Mouse (Mus musculus) c-Kit-positive CD71-positive TER-119-positive erythroid progenitor cells, embryonic 14.5 days (primary cell): ENCODE measurements around the gene Ccdc92b.
A peak's percentile ranks its signal among the peaks of the same experiment; 100 is the strongest.

Source experiments
- DNase-seq: peaks from one replicate; pipeline ENCODE4 v3.0.0-alpha.2; 2013; ENCODE audit warnings: low spot score

The Ccdc92b gene

GRCm38 (mm10) chr11:74619201-74619955 lies at the start of gene Ccdc92b:
Ccdc92b (plus strand) TSS chr11:74619605.
- peak; percentile 75 for DNase-seq

- no peak for DNase-seq
These were observed 49.7 kb upstream of the Ccdc92b start for GRCm38 (mm10) chr11:74569735-74570134.

GRCm38 (mm10) chr11:74572459-74573061 lies 46.8 kb upstream of the Ccdc92b start:
- no peak for DNase-seq

- DNase-seq = no peak
These were observed 44.5 kb upstream of the Ccdc92b start for GRCm38 (mm10) chr11:74574768-74575434.

- no peak for DNase-seq
These were observed 43.5 kb upstream of the Ccdc92b start for GRCm38 (mm10) chr11:74575940-74576339.

- peak; percentile 81 for DNase-seq
These were observed 42.3 kb upstream of the Ccdc92b start for GRCm38 (mm10) chr11:74577068-74577467.

- DNase-seq = peak; percentile 53
These were observed 38.1 kb upstream of the Ccdc92b start for GRCm38 (mm10) chr11:74581333-74581732.

GRCm38 (mm10) chr11:74582464-74582863 lies 36.9 kb upstream of the Ccdc92b start:
- no peak for DNase-seq

- DNase-seq = no peak
These were observed 35.5 kb upstream of the Ccdc92b start for GRCm38 (mm10) chr11:74583824-74584349.

- DNase-seq = no peak
These were observed 34.3 kb upstream of the Ccdc92b start for GRCm38 (mm10) chr11:74584946-74585723.

- DNase-seq = no peak
These were observed 33.0 kb upstream of the Ccdc92b start for GRCm38 (mm10) chr11:74586401-74586800.

- no peak for DNase-seq
These were observed 29.8 kb upstream of the Ccdc92b start for GRCm38 (mm10) chr11:74589401-74590238.

- no peak for DNase-seq
These were observed 29.2 kb upstream of the Ccdc92b start for GRCm38 (mm10) chr11:74590239-74590596.

- DNase-seq = no peak
These were observed 28.7 kb upstream of the Ccdc92b start for GRCm38 (mm10) chr11:74590691-74591090.

- DNase-seq = no peak
These were observed 27.2 kb upstream of the Ccdc92b start for GRCm38 (mm10) chr11:74592246-74592645.

- DNase-seq = no peak
These were observed 22.0 kb upstream of the Ccdc92b start for GRCm38 (mm10) chr11:74597283-74597989.

GRCm38 (mm10) chr11:74597990-74598337 lies 21.4 kb upstream of the Ccdc92b start:
- DNase-seq = no peak

- no peak for DNase-seq
These were observed 17.1 kb upstream of the Ccdc92b start for GRCm38 (mm10) chr11:74602286-74602685.

- DNase-seq = no peak
These were observed 9.3 kb upstream of the Ccdc92b start for GRCm38 (mm10) chr11:74610068-74610467.

- no peak for DNase-seq
These were observed 8.7 kb upstream of the Ccdc92b start, which contains the start of gene Rap1gap2 for GRCm38 (mm10) chr11:74610545-74611176. Rap1gap2 (minus strand) TSS chr11:74610915.
